Mouse (Mus musculus): ENCODE measurements around the gene Bicdl2. TPM values are rescaled to one million over a fixed set of nuclear protein-coding genes. Genes with fewer than 3 reads are reported as not detected.

The Bicdl2 gene
- polyA plus RNA-seq, 1 experiment from 2014 or later, result 3.8 TPM

- peak; percentile 87 for ATAC-seq (ENCODE audit: insufficient number of reproducible peaks, insufficient read depth, low FRiP score, low TSS enrichment, low read depth)
- H3K4me2 ChIP-seq, result peak within 1 kb of the TSS; percentile 47
- peaks cover 62% of the 10 kb centered on the region for H3K27me3 ChIP-seq
- peak within 1 kb of the TSS; percentile 30 for H3K4me3 ChIP-seq
- H3K36me3 ChIP-seq, result no peaks in the 10 kb centered on the region
- H3K9ac ChIP-seq, result peak within 1 kb of the TSS; percentile 46
- whole genome bisulfite sequencing, result 8% methylated on average over 15 of the region's 15 CpGs
- no peaks in the 10 kb centered on the region for H3K9me3 ChIP-seq
- peak within 1 kb of the TSS; percentile 44 for H3K27ac ChIP-seq
- peaks cover 19% of the 10 kb centered on the region for H3K4me1 ChIP-seq
These were observed 23.8 kb downstream of the Bicdl2 start, which contains the start of gene Cldn9 for GRCm38 (mm10) chr17:23683856-23684672. Gene Cldn9 (minus strand): TSS chr17:23684026.

- 55% methylated on average over 1 of the region's 1 CpGs for WGBS
- Histone ChIP-seq H3K9me3 (no peaks in the 10 kb centered on the region), H3K4me3 (no peak overlapping the region), H3K36me3 (no peaks in the 10 kb centered on the region), H3K27me3 (peaks cover 25% of the 10 kb centered on the region), H3K4me1 (peaks cover 4% of the 10 kb centered on the region; the same call in 1 of the 2 replicates), H3K27ac (no peak overlapping the region), H3K9ac (no peak overlapping the region), H3K4me2 (no peak overlapping the region)
- ATAC-seq (ENCODE audit: insufficient number of reproducible peaks, insufficient read depth, low FRiP score, low TSS enrichment, low read depth), result no peak
These were observed 34.2 kb downstream of the Bicdl2 start for GRCm38 (mm10) chr17:23694491-23694890.

- Histone ChIP-seq H3K9ac (no peak overlapping the region), H3K27ac (no peak overlapping the region), H3K27me3 (peaks cover 38% of the 10 kb centered on the region), H3K4me1 (peaks cover 7% of the 10 kb centered on the region; the same call in 1 of the 2 replicates), H3K4me2 (no peak overlapping the region), H3K36me3 (no peaks in the 10 kb centered on the region), H3K4me3 (no peak overlapping the region), H3K9me3 (no peaks in the 10 kb centered on the region)
- WGBS, result 4% methylated on average over 3 of the region's 3 CpGs
- ATAC-seq (ENCODE audit: insufficient number of reproducible peaks, insufficient read depth, low FRiP score, low TSS enrichment, low read depth), result no peak
These were observed 35.5 kb downstream of the Bicdl2 start for GRCm38 (mm10) chr17:23695801-23696200.

GRCm38 (mm10) chr17:23699131-23700077, 39.1 kb downstream of the Bicdl2 start:
- no peak overlapping the region for H3K27ac ChIP-seq
- H3K27me3 ChIP-seq, result peaks cover 55% of the 10 kb centered on the region
- peak overlapping the region; percentile 72 for H3K4me3 ChIP-seq
- H3K9me3 ChIP-seq, result no peaks in the 10 kb centered on the region
- H3K36me3 ChIP-seq, result no peaks in the 10 kb centered on the region
- peaks cover 7% of the 10 kb centered on the region; the same call in 1 of the 2 replicates for H3K4me1 ChIP-seq
- peak overlapping the region; percentile 68 for H3K9ac ChIP-seq
- H3K4me2 ChIP-seq, result peak overlapping the region; percentile 100
- ATAC-seq (ENCODE audit: insufficient number of reproducible peaks, insufficient read depth, low FRiP score, low TSS enrichment, low read depth), result no peak
- WGBS, result under 1% methylated on average over 100 of the region's 101 CpGs

- peak; percentile 88 for ATAC-seq (ENCODE audit: insufficient number of reproducible peaks, insufficient read depth, low FRiP score, low TSS enrichment, low read depth)
- H3K36me3 ChIP-seq, result no peaks in the 10 kb centered on the region
- H3K9ac ChIP-seq, result peak overlapping the region; percentile 68
- H3K4me3 ChIP-seq, result peak overlapping the region; percentile 72
- H3K27ac ChIP-seq, result no peak overlapping the region
- no peaks in the 10 kb centered on the region for H3K9me3 ChIP-seq
- H3K27me3 ChIP-seq, result peaks cover 55% of the 10 kb centered on the region
- peak overlapping the region; percentile 100 for H3K4me2 ChIP-seq
- under 1% methylated on average over 21 of the region's 28 CpGs for WGBS
- H3K4me1 ChIP-seq, result peaks cover 13% of the 10 kb centered on the region
These were observed 39.8 kb downstream of the Bicdl2 start for GRCm38 (mm10) chr17:23700079-23700478.

- Histone ChIP-seq H3K9ac (no peak overlapping the region), H3K4me1 (peaks cover 21% of the 10 kb centered on the region), H3K4me2 (no peak overlapping the region), H3K9me3 (no peaks in the 10 kb centered on the region), H3K27ac (no peak overlapping the region), H3K4me3 (no peak overlapping the region), H3K27me3 (peaks cover 47% of the 10 kb centered on the region), H3K36me3 (no peaks in the 10 kb centered on the region)
- no peak for ATAC-seq (ENCODE audit: insufficient number of reproducible peaks, insufficient read depth, low FRiP score, low TSS enrichment, low read depth)
- WGBS, result 86% methylated on average over 9 of the region's 9 CpGs
These were observed 43.0 kb downstream of the Bicdl2 start for GRCm38 (mm10) chr17:23703301-23703700.

- Histone ChIP-seq H3K9ac (no peak overlapping the region), H3K27me3 (peaks cover 33% of the 10 kb centered on the region), H3K4me3 (no peak overlapping the region), H3K4me2 (no peak overlapping the region), H3K36me3 (no peaks in the 10 kb centered on the region), H3K9me3 (no peaks in the 10 kb centered on the region), H3K4me1 (peaks cover 14% of the 10 kb centered on the region), H3K27ac (no peak overlapping the region)
- WGBS, result 21% methylated on average over 7 of the region's 7 CpGs
- no peak for ATAC-seq (ENCODE audit: insufficient number of reproducible peaks, insufficient read depth, low FRiP score, low TSS enrichment, low read depth)
These were observed 44.4 kb downstream of the Bicdl2 start for GRCm38 (mm10) chr17:23704741-23705140.

GRCm38 (mm10) chr17:23705525-23706104, 45.3 kb downstream of the Bicdl2 start:
- H3K27ac ChIP-seq, result no peak overlapping the region
- no peaks in the 10 kb centered on the region for H3K36me3 ChIP-seq
- H3K9ac ChIP-seq, result no peak overlapping the region
- ATAC-seq (ENCODE audit: insufficient number of reproducible peaks, insufficient read depth, low FRiP score, low TSS enrichment, low read depth), result no peak
- peaks cover 14% of the 10 kb centered on the region for H3K4me1 ChIP-seq
- H3K4me3 ChIP-seq, result no peak overlapping the region
- H3K27me3 ChIP-seq, result peaks cover 24% of the 10 kb centered on the region
- H3K9me3 ChIP-seq, result no peaks in the 10 kb centered on the region
- H3K4me2 ChIP-seq, result no peak overlapping the region
- 70% methylated on average over 7 of the region's 7 CpGs for WGBS

GRCm38 (mm10) chr17:23706212-23706611, 45.9 kb downstream of the Bicdl2 start:
- Histone ChIP-seq H3K27me3 (peaks cover 18% of the 10 kb centered on the region), H3K9me3 (no peaks in the 10 kb centered on the region), H3K4me2 (no peak overlapping the region), H3K4me3 (no peak overlapping the region), H3K4me1 (peaks cover 14% of the 10 kb centered on the region), H3K9ac (no peak overlapping the region), H3K27ac (no peak overlapping the region), H3K36me3 (no peaks in the 10 kb centered on the region)
- 2% methylated on average over 3 of the region's 3 CpGs for WGBS
- no peak for ATAC-seq (ENCODE audit: insufficient number of reproducible peaks, insufficient read depth, low FRiP score, low TSS enrichment, low read depth)

GRCm38 (mm10) chr17:23717003-23717402, 56.7 kb downstream of the Bicdl2 start:
- H3K9ac ChIP-seq, result no peak overlapping the region
- H3K4me1 ChIP-seq, result no peaks in the 10 kb centered on the region
- no peaks in the 10 kb centered on the region for H3K36me3 ChIP-seq
- no peak overlapping the region for H3K4me2 ChIP-seq
- no peak for ATAC-seq (ENCODE audit: insufficient number of reproducible peaks, insufficient read depth, low FRiP score, low TSS enrichment, low read depth)
- 53% methylated on average over 2 of the region's 2 CpGs for WGBS
- no peak overlapping the region for H3K27ac ChIP-seq
- H3K27me3 ChIP-seq, result 0 out of 2 replicates have a peak, but pooled peaks cover 3% of the 10 kb centered on the region
- no peaks in the 10 kb centered on the region for H3K9me3 ChIP-seq
- H3K4me3 ChIP-seq, result no peak overlapping the region

Measured in embryonic facial prominence, embryonic 13.5 days (tissue).